Mouse (Mus musculus): ENCODE results near the gene Fuk. TPM values are rescaled to one million over a fixed set of nuclear protein-coding genes. Genes with fewer than 3 reads are reported as not detected.
A peak's percentile ranks its signal among the peaks of the same experiment; 100 is the strongest.
"Not testable (repeated sequence)": the region's sequence is repeated elsewhere in the genome, so short reads cannot be mapped to it uniquely, and the experiment has no call there.

Fuk gene
- polyA plus RNA-seq, 1 experiment from 2014 or later: 6.4 TPM

GRCm38 (mm10) chr8:110920773-110921277 lies 18.5 kb upstream of the Fuk start:
- 28% methylated on average over 3 of the region's 3 CpGs for WGBS
- H3K27ac ChIP-seq (replicated peaks; ENCODE audit: low read depth, low read length): no peak overlapping the region

GRCm38 (mm10) chr8:110920032-110920772 lies 17.9 kb upstream of the Fuk start:
- WGBS: 2% methylated on average over 32 of the region's 37 CpGs
- H3K36me3 ChIP-seq (ENCODE audit: control insufficient read depth, insufficient read depth, low read length): no peaks in the 10 kb centered on the region

More at GRCm38 (mm10) chr8:110920773-110921277, 18.5 kb upstream of the Fuk start:
- H3K4me3 ChIP-seq (replicated peaks; ENCODE audit: low read depth, low read length): peak overlapping the region; percentile 81
- H3K4me1 ChIP-seq (ENCODE audit: control insufficient read depth, insufficient read depth, low read length): peaks cover 16% of the 10 kb centered on the region
- H3K9ac ChIP-seq (replicated peaks; ENCODE audit: low read length): peak overlapping the region; percentile 90
- H3K9me3 ChIP-seq (ENCODE audit: control insufficient read depth, low read length): no peaks in the 10 kb centered on the region
- no peak for DNase-seq
- H3K4me2 ChIP-seq (ENCODE audit: low read length): peak overlapping the region; percentile 85
- no peak for ATAC-seq (ENCODE audit: low FRiP score, low TSS enrichment)
- H3K36me3 ChIP-seq (ENCODE audit: control insufficient read depth, insufficient read depth, low read length): no peaks in the 10 kb centered on the region
- no peaks in the 10 kb centered on the region for H3K27me3 ChIP-seq (ENCODE audit: control insufficient read depth, insufficient read depth, low read length)

GRCm38 (mm10) chr8:110919341-110920031 lies 17.2 kb upstream of the Fuk start, which contains the start of gene St3gal2:
TSS of gene St3gal2 (plus strand) at chr8:110919922.
- WGBS: under 1% methylated on average over 20 of the region's 36 CpGs
- Histone ChIP-seq H3K27ac (replicated peaks; ENCODE audit: low read depth, low read length) (peak within 1 kb of the TSS; percentile 83), H3K4me2 (ENCODE audit: low read length) (peak within 1 kb of the TSS; percentile 85), H3K4me3 (replicated peaks; ENCODE audit: low read depth, low read length) (peak within 1 kb of the TSS; percentile 81), H3K27me3 (ENCODE audit: control insufficient read depth, insufficient read depth, low read length) (no peaks in the 10 kb centered on the region), H3K9me3 (ENCODE audit: control insufficient read depth, low read length) (no peaks in the 10 kb centered on the region), H3K36me3 (ENCODE audit: control insufficient read depth, insufficient read depth, low read length) (no peaks in the 10 kb centered on the region), H3K9ac (replicated peaks; ENCODE audit: low read length) (peak within 1 kb of the TSS; percentile 90), H3K4me1 (ENCODE audit: control insufficient read depth, insufficient read depth, low read length) (peaks cover 16% of the 10 kb centered on the region)
- ATAC-seq (ENCODE audit: low FRiP score, low TSS enrichment) (peak; percentile 98), DNase-seq (peak; percentile 97)

More at GRCm38 (mm10) chr8:110920032-110920772, 17.9 kb upstream of the Fuk start:
- peak overlapping the region; percentile 83 for H3K27ac ChIP-seq (replicated peaks; ENCODE audit: low read depth, low read length)
- ATAC-seq (ENCODE audit: low FRiP score, low TSS enrichment) (peak; percentile 80; the same call in 1 of the 2 replicates), DNase-seq (no peak)
- H3K9ac ChIP-seq (replicated peaks; ENCODE audit: low read length): peak overlapping the region; percentile 90
- H3K4me2 ChIP-seq (ENCODE audit: low read length): peak overlapping the region; percentile 85
- peak overlapping the region; percentile 81 for H3K4me3 ChIP-seq (replicated peaks; ENCODE audit: low read depth, low read length)
- peaks cover 16% of the 10 kb centered on the region for H3K4me1 ChIP-seq (ENCODE audit: control insufficient read depth, insufficient read depth, low read length)
- no peaks in the 10 kb centered on the region for H3K9me3 ChIP-seq (ENCODE audit: control insufficient read depth, low read length)
- H3K27me3 ChIP-seq (ENCODE audit: control insufficient read depth, insufficient read depth, low read length): no peaks in the 10 kb centered on the region

- Histone ChIP-seq H3K9me3 (ENCODE audit: control insufficient read depth, low read length) (no peaks in the 10 kb centered on the region), H3K27ac (replicated peaks; ENCODE audit: low read depth, low read length) (no peak overlapping the region), H3K4me3 (replicated peaks; ENCODE audit: low read depth, low read length) (no peak overlapping the region), H3K9ac (replicated peaks; ENCODE audit: low read length) (no peak overlapping the region), H3K27me3 (ENCODE audit: control insufficient read depth, insufficient read depth, low read length) (no peaks in the 10 kb centered on the region), H3K4me1 (ENCODE audit: control insufficient read depth, insufficient read depth, low read length) (peaks cover 16% of the 10 kb centered on the region), H3K36me3 (ENCODE audit: control insufficient read depth, insufficient read depth, low read length) (no peaks in the 10 kb centered on the region), H3K4me2 (ENCODE audit: low read length) (no peak overlapping the region)
- ATAC-seq (ENCODE audit: low FRiP score, low TSS enrichment) (no peak), DNase-seq (no peak)
- WGBS: 73% methylated on average over 8 of the region's 8 CpGs
Measured at GRCm38 (mm10) chr8:110918460-110918859, 16.2 kb upstream of the Fuk start.

- WGBS: 81% methylated on average over 11 of the region's 11 CpGs
Measured at GRCm38 (mm10) chr8:110918027-110918426, 15.7 kb upstream of the Fuk start.

GRCm38 (mm10) chr8:110917415-110917814 lies 15.1 kb upstream of the Fuk start:
- Histone ChIP-seq H3K4me2 (ENCODE audit: low read length) (no peak overlapping the region), H3K9ac (replicated peaks; ENCODE audit: low read length) (no peak overlapping the region), H3K27ac (replicated peaks; ENCODE audit: low read depth, low read length) (no peak overlapping the region), H3K36me3 (ENCODE audit: control insufficient read depth, insufficient read depth, low read length) (no peaks in the 10 kb centered on the region), H3K4me1 (ENCODE audit: control insufficient read depth, insufficient read depth, low read length) (peaks cover 16% of the 10 kb centered on the region), H3K9me3 (ENCODE audit: control insufficient read depth, low read length) (no peaks in the 10 kb centered on the region), H3K4me3 (replicated peaks; ENCODE audit: low read depth, low read length) (no peak overlapping the region), H3K27me3 (ENCODE audit: control insufficient read depth, insufficient read depth, low read length) (no peaks in the 10 kb centered on the region)
- DNase-seq (peak; percentile 31), ATAC-seq (ENCODE audit: low FRiP score, low TSS enrichment) (no peak)
- 51% methylated on average over 2 of the region's 2 CpGs for WGBS

More at GRCm38 (mm10) chr8:110918027-110918426, 15.7 kb upstream of the Fuk start:
- H3K4me3 ChIP-seq (replicated peaks; ENCODE audit: low read depth, low read length): no peak overlapping the region
- no peak for ATAC-seq (ENCODE audit: low FRiP score, low TSS enrichment)
- DNase-seq: no peak
- no peak overlapping the region for H3K27ac ChIP-seq (replicated peaks; ENCODE audit: low read depth, low read length)
- H3K27me3 ChIP-seq (ENCODE audit: control insufficient read depth, insufficient read depth, low read length): no peaks in the 10 kb centered on the region
- no peaks in the 10 kb centered on the region for H3K9me3 ChIP-seq (ENCODE audit: control insufficient read depth, low read length)
- H3K4me1 ChIP-seq (ENCODE audit: control insufficient read depth, insufficient read depth, low read length): peaks cover 16% of the 10 kb centered on the region
- no peak overlapping the region for H3K9ac ChIP-seq (replicated peaks; ENCODE audit: low read length)
- H3K4me2 ChIP-seq (ENCODE audit: low read length): no peak overlapping the region
- H3K36me3 ChIP-seq (ENCODE audit: control insufficient read depth, insufficient read depth, low read length): no peaks in the 10 kb centered on the region

GRCm38 (mm10) chr8:110911576-110912570 lies 9.6 kb upstream of the Fuk start:
- H3K9ac ChIP-seq (replicated peaks; ENCODE audit: low read length): no peak overlapping the region
- H3K27ac ChIP-seq (replicated peaks; ENCODE audit: low read depth, low read length): no peak overlapping the region
- no peak for ATAC-seq (ENCODE audit: low FRiP score, low TSS enrichment)
- H3K27me3 ChIP-seq (ENCODE audit: control insufficient read depth, insufficient read depth, low read length): no peaks in the 10 kb centered on the region
- H3K4me3 ChIP-seq (replicated peaks; ENCODE audit: low read depth, low read length): no peak overlapping the region
- no peaks in the 10 kb centered on the region for H3K4me1 ChIP-seq (ENCODE audit: control insufficient read depth, insufficient read depth, low read length)
- no peaks in the 10 kb centered on the region for H3K36me3 ChIP-seq (ENCODE audit: control insufficient read depth, insufficient read depth, low read length)
- H3K4me2 ChIP-seq (ENCODE audit: low read length): no peak overlapping the region
- no peaks in the 10 kb centered on the region for H3K9me3 ChIP-seq (ENCODE audit: control insufficient read depth, low read length)
- 88% methylated on average over 15 of the region's 15 CpGs for WGBS
- no peak for DNase-seq

GRCm38 (mm10) chr8:110909850-110910249 lies 7.6 kb upstream of the Fuk start:
- H3K4me1 ChIP-seq (ENCODE audit: control insufficient read depth, insufficient read depth, low read length); H3K9ac ChIP-seq (replicated peaks; ENCODE audit: low read length); H3K27ac ChIP-seq (replicated peaks; ENCODE audit: low read depth, low read length); H3K27me3 ChIP-seq (ENCODE audit: control insufficient read depth, insufficient read depth, low read length); DNase-seq; ATAC-seq (ENCODE audit: low FRiP score, low TSS enrichment); H3K36me3 ChIP-seq (ENCODE audit: control insufficient read depth, insufficient read depth, low read length); H3K9me3 ChIP-seq (ENCODE audit: control insufficient read depth, low read length); H3K4me3 ChIP-seq (replicated peaks; ENCODE audit: low read depth, low read length); H3K4me2 ChIP-seq (ENCODE audit: low read length): not testable (repeated sequence)
